Mouse (Mus musculus): ENCODE measurements at regions not wholly inside any gene's neighbourhood (a gene's known extent, or its start where the extent isn't known, plus 50 kb on each side); places are given as distances from the start of the nearest gene placed in this dataset.
"Not testable (repeated sequence)": the region's sequence is repeated elsewhere in the genome, so short reads cannot be mapped to it uniquely, and the experiment has no call there.

DNA sequence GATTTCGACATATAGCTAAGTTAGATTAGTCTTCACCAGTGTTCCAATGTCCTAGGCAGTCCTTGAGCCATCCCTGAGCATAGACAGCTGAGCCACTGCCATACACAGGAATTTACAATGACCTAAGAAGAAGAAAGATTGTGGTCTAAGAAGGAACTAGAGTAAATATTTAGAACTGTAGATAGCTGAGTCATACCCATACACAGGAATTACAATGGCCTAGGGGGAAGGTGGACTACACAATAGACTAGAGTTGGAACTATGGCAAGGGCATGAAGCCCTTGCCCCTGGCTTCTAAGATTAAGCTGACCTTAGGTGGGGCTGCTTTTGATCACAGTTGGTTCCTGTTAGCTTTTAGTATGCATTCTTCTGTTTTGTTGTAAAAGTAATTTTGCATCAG is 173.0 kb downstream of the Impad1 start:
- not testable (repeated sequence) for H3K9me3 ChIP-seq; H3K9ac ChIP-seq; H3K27me3 ChIP-seq (replicated peaks); H3K4me2 ChIP-seq (replicated peaks); ATAC-seq (ENCODE audit: low FRiP score, low read depth); H3K36me3 ChIP-seq; H3K4me3 ChIP-seq; H3K4me1 ChIP-seq; H3K27ac ChIP-seq
- WGBS, result 75% methylated on average over 1 of the region's 1 CpGs

DNA sequence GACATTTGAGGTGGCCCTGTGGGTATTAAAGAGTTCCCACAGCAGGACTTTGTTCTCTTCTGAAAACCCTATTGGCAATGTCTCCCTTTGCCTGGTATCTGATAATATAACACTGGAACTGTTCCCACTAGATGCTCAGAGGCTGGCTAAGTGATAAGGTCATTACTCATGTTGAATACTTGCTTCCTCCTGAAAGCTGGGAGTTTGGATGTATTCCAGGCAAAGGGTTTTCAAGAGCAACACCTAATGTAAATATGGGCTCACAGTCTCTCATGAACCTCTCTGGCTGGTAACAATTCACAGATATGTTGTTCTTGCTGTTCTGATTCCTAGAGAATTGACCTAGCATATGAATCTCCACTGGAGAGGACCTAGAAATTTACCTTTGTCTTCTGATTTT is 178.6 kb downstream of the Impad1 start:
- no peak for ATAC-seq (ENCODE audit: low FRiP score, low read depth)

More for the DNA sequence above, 178.6 kb downstream of the Impad1 start:
- no peak overlapping the region for H3K27ac ChIP-seq
- H3K9ac ChIP-seq, result no peak overlapping the region
- H3K4me1 ChIP-seq, result no peaks in the 10 kb centered on the region
- H3K9me3 ChIP-seq, result no peaks in the 10 kb centered on the region
- no peak overlapping the region for H3K4me3 ChIP-seq
- H3K36me3 ChIP-seq, result no peaks in the 10 kb centered on the region
- no peak overlapping the region for H3K4me2 ChIP-seq (replicated peaks)
- no peaks in the 10 kb centered on the region for H3K27me3 ChIP-seq (replicated peaks)

All from neural tube, embryonic 12.5 days (tissue).